Mouse (Mus musculus) frontal cortex, postnatal 36 days (tissue): Measurements from ENCODE around the gene Nectin1.

ENCODE experiments used
- DNase-seq, 2 experiments: peaks; one replicate each; pipeline ENCODE4 v3.0.0; 2022; ENCODE audit warnings: low spot score in 2 of 2

Nectin1 gene

GRCm38 (mm10) chr9:43743647-43744137 is at the start of gene Nectin1:
Gene Nectin1 (plus strand): TSS chr9:43743984.
- peak; percentile 85 to 88 for DNase-seq

- no peak for DNase-seq
Measured at GRCm38 (mm10) chr9:43698080-43698712, 45.6 kb upstream of the Nectin1 start.

GRCm38 (mm10) chr9:43698841-43699240 is 44.9 kb upstream of the Nectin1 start:
- no peak for DNase-seq

GRCm38 (mm10) chr9:43699417-43700225 is 44.2 kb upstream of the Nectin1 start:
- DNase-seq, result no peak

GRCm38 (mm10) chr9:43700226-43700579 is 43.6 kb upstream of the Nectin1 start:
- DNase-seq, result no peak

- DNase-seq, result no peak
Measured at GRCm38 (mm10) chr9:43701748-43702147, 42.0 kb upstream of the Nectin1 start.

GRCm38 (mm10) chr9:43707571-43707970 is 36.2 kb upstream of the Nectin1 start:
- DNase-seq, result peak in 1 of 2 experiments; percentile 19

GRCm38 (mm10) chr9:43708715-43709114 is 35.1 kb upstream of the Nectin1 start:
- no peak for DNase-seq

GRCm38 (mm10) chr9:43713432-43713831 is 30.4 kb upstream of the Nectin1 start:
- DNase-seq, result no peak

GRCm38 (mm10) chr9:43719407-43719839 is 24.4 kb upstream of the Nectin1 start:
- peak; percentile 22 to 24 for DNase-seq

GRCm38 (mm10) chr9:43720046-43720445 is 23.7 kb upstream of the Nectin1 start:
- no peak for DNase-seq

GRCm38 (mm10) chr9:43724093-43724492 is 19.7 kb upstream of the Nectin1 start:
- DNase-seq, result no peak

- no peak for DNase-seq
Measured at GRCm38 (mm10) chr9:43729450-43730266, 14.1 kb upstream of the Nectin1 start.

- DNase-seq, result no peak
Measured at GRCm38 (mm10) chr9:43730284-43731027, 13.3 kb upstream of the Nectin1 start.

- no peak for DNase-seq
Measured at GRCm38 (mm10) chr9:43731880-43732279, 11.9 kb upstream of the Nectin1 start.

GRCm38 (mm10) chr9:43732671-43733070 is 11.1 kb upstream of the Nectin1 start:
- no peak for DNase-seq

GRCm38 (mm10) chr9:43734952-43735351 is 8.8 kb upstream of the Nectin1 start:
- DNase-seq, result no peak

- no peak for DNase-seq
Measured at GRCm38 (mm10) chr9:43736046-43736730, 7.6 kb upstream of the Nectin1 start.

- DNase-seq, result no peak
Measured at GRCm38 (mm10) chr9:43737331-43737730, 6.5 kb upstream of the Nectin1 start.

- no peak for DNase-seq
Measured at GRCm38 (mm10) chr9:43737871-43738292, 5.9 kb upstream of the Nectin1 start.
